Mouse (Mus musculus) monocyte, adult 5-6 weeks (primary cell): ENCODE results near the gene Stat4. TPM values are rescaled to one million over a fixed set of nuclear protein-coding genes. Genes with fewer than 3 reads are reported as not detected.
A peak's percentile ranks its signal among the peaks of the same experiment; 100 is the strongest.
"Not testable (repeated sequence)": the region's sequence is repeated elsewhere in the genome, so short reads cannot be mapped to it uniquely, and the experiment has no call there.

Experiments used
- ATAC-seq: fragments of 153-309, 156-312 bp; replicated peaks from 2 replicates; pipeline ENCODE4 v1.8.0; 2017; ENCODE audit warnings: mild to moderate bottlenecking; ENCODE audit not compliant: low TSS enrichment, insufficient number of reproducible peaks, severe bottlenecking, poor library complexity, low FRiP score
- total RNA-seq: library from RNA; stranded (forward); fragments of 200-1000, 200-491, 200-594 nt; gene quantifications from 3 replicates; pipeline ENCODE4 v1.2.3, GENCODE M21; 2017

Stat4 gene
- total RNA-seq, 1 experiment from 2014 or later, result 78.3 TPM

- ATAC-seq, result peak; percentile 45; the same call in 1 of the 2 replicates
Observed at GRCm38 (mm10) chr1:52019621-52020020, 32.7 kb downstream of the Stat4 start.

- peak; percentile 90 for ATAC-seq
Observed at GRCm38 (mm10) chr1:52021936-52022725, 35.2 kb downstream of the Stat4 start.

GRCm38 (mm10) chr1:52028686-52029085, 41.7 kb downstream of the Stat4 start:
- ATAC-seq, result no peak

- peak; percentile 70; the same call in 1 of the 2 replicates for ATAC-seq
Observed at GRCm38 (mm10) chr1:52034816-52035752, 48.1 kb downstream of the Stat4 start.

- ATAC-seq, result no peak
Observed at GRCm38 (mm10) chr1:52039151-52039550, 52.2 kb downstream of the Stat4 start.

- ATAC-seq, result no peak
Observed at GRCm38 (mm10) chr1:52039626-52040025, 52.7 kb downstream of the Stat4 start.

GRCm38 (mm10) chr1:52040366-52041061, 53.6 kb downstream of the Stat4 start:
- no peak for ATAC-seq

- ATAC-seq, result no peak
Observed at GRCm38 (mm10) chr1:52043191-52043590, 56.2 kb downstream of the Stat4 start.

DNA sequence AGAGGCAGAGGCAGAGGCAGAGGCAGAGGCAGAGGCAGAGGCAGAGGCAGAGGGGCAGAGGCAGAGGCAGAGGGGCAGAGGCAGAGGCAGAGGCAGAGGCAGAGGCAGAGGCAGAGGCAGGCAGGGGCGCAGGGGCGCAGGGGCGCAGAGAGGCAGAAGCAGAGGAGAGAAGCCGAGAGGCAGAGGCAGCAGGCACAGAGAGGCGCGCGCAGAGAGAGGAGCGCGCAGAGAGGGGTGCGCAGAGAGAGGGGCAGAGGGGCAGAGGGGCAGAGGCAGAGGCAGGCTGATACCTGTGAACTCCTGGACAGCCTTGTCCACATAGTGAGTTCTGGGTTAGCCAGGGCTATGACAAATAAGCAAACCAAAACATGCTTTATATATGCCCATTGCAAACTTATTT, 59.9 kb downstream of the Stat4 start:
- not testable (repeated sequence) for ATAC-seq

DNA sequence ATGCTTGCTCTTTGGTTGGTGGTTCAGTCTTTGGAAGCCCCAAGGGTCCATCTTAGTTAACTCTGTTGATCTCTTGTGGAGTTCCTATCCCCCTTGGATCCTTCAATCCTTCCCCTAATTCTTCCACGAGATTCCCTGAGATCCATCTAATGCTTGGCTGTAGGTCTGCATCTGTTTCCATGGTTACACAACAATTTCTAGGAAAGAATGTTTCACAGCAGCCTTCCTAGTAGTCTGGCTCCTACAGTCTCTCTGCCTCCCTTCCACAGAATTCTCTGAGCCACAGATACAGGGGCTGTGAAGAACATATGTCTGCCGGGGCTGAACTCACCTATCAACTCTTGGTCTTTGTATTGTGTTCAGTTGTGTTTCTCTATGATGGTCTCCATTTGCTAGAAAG, 61.8 kb downstream of the Stat4 start:
- no peak for ATAC-seq

- ATAC-seq, result no peak
Observed at GRCm38 (mm10) chr1:52049827-52050226, 62.9 kb downstream of the Stat4 start.

- ATAC-seq, result no peak
Observed at GRCm38 (mm10) chr1:52051542-52051941, 64.6 kb downstream of the Stat4 start.

GRCm38 (mm10) chr1:52052910-52053309, 66.0 kb downstream of the Stat4 start:
- ATAC-seq, result no peak

DNA sequence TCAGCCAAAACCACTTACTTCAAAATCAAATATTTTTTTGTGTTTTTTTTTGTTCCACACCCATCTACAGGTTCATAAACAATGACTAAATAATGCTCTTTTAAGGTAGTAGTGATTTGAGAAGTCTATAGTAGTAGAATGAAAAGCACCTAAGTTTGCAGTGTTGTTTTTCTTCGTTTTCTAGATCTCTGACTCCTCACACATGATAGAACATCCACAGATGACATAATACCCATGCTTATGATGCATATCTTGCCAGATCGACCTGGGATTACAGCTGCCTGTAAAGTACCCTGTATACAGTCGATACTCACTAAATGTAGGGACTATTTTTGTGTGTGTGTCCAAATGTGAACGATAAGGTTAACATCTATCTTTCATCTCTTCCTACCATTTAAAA, 69.0 kb downstream of the Stat4 start:
- no peak for ATAC-seq

- no peak for ATAC-seq
Observed at GRCm38 (mm10) chr1:52057153-52057552, 70.2 kb downstream of the Stat4 start.

DNA sequence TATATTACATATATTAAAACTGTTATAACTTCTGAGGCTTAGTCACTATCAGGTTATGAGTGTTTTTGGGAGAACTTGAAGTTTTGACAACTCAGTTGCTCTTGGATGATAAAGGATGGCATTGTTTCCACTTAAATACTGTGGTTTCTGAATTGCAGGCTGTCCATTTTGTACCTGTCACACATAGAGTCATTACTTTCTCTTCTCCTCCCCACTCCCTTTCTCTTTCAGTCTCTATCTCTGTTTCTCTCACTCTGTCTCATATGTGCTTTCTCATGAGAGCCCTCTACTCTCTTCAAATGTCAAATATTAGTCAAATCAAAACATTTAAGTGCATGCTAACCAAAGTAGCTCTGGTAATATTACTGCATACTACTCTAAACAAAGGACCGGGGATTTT, 79.3 kb downstream of the Stat4 start:
- no peak for ATAC-seq

DNA sequence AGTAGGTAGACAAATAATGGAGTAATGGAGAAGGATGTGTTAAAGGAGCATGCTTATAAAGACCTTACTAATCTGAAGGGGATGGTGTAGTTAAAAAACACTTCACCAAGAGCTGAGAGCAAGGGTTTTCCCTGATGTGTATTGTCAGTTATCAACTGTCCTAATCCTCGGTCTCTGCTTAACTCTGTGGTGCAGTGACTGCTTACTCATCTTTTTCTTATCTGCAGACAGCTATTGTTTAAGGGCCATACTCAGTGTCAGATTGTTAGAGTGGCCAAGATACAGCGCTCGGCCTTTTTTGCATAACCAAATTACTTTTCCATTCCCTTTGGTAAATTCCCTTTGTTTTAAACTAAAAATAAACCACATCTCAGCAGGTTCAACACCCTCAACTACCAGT, 79.7 kb downstream of the Stat4 start:
- no peak for ATAC-seq

DNA sequence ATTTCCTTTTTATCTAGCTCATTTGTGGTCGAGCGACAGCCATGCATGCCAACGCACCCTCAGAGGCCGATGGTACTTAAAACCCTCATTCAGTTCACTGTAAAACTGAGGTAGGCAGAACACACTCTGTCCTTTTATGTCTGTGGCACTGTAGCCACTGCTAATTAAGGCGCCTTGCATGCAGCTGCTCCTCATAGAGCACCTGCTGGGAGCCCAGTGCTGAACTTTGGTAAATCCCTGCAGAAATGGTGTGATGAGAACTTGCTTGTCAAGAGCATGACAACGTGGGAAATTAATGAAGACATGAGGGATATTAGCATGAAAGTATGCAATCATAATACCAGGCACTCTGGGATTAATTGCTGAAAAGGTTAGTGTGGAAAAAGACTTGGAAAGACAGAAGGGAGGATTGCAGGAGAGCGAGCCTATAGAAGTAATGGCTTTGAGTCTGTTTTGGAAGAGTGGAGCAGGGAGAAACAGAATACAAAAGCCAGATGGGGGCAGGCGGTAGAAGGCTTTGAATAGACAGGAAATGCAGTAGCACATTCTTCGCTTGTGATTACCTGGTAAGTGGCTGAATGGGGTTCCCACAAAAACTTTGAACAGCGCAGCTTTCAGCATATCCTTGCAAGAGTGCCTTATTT, 92.9 kb downstream of the Stat4 start:
- no peak for ATAC-seq

DNA sequence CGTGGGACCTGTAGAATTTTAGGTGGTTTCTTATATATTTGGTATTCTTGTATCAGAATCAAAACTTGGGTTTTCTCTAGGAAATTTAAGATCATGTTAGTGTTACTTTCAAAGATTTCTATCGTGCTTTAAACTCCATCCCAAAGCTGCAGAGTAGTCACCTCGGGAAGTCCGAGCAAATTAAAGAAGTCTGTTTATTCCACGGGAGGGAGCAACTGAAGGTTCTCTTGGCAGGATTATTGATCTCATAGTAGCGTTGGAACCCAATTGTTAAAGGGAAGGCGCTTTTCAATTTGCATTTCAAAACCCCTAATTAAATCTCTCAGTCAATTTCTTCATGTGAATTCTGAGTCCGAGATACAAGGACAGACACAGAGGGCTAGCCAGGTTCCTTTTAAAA, 93.4 kb downstream of the Stat4 start:
- no peak for ATAC-seq
